Mouse (Mus musculus) liver, embryonic 13.5 days (tissue): ENCODE data around the gene Mkrn3. TPM values are rescaled to one million over a fixed set of nuclear protein-coding genes. Genes with fewer than 3 reads are reported as not detected.
A peak's percentile ranks its signal among the peaks of the same experiment; 100 is the strongest.

Experiments used
- ATAC-seq: fragments of 200-750 bp; cut with Nextera tagmentation; 2 replicates; pipeline ENCODE4 v1.8.0; 2017; ENCODE audit warnings: low read depth, mild to moderate bottlenecking, moderate number of reproducible peaks, moderate library complexity
- DNase-seq: peaks from one replicate; pipeline ENCODE4 v3.0.0; 2022
- H3K27ac ChIP-seq: fragments of 300-500 bp; sonication (generic); 2 replicates; pipeline ENCODE4 v1.5.1; 2015; ENCODE audit warnings: moderate library complexity, mild to moderate bottlenecking, inconsistent platforms
- H3K27me3 ChIP-seq: fragments of 300-500 bp; sonication (generic); 2 replicates; pipeline ENCODE4 v1.6.1; 2015; ENCODE audit warnings: mild to moderate bottlenecking, inconsistent platforms
- H3K36me3 ChIP-seq: fragments of 300-500 bp; sonication (generic); 2 replicates; pipeline ENCODE4 v1.6.1; 2015; ENCODE audit warnings: mild to moderate bottlenecking, inconsistent platforms
- H3K4me1 ChIP-seq: fragments of 300-500 bp; sonication (generic); replicated peaks from 2 replicates; pipeline ENCODE4 v1.6.1; 2015; ENCODE audit warnings: inconsistent platforms
- H3K4me2 ChIP-seq: fragments of 300-500 bp; sonication (generic); 2 replicates; pipeline ENCODE4 v1.6.1; 2015; ENCODE audit warnings: inconsistent platforms, mild to moderate bottlenecking, moderate library complexity
- H3K4me3 ChIP-seq: fragments of 300-500 bp; sonication (generic); replicated peaks from 2 replicates; pipeline ENCODE4 v1.5.1; 2015; ENCODE audit warnings: mild to moderate bottlenecking, inconsistent platforms
- H3K9ac ChIP-seq: fragments of 300-500 bp; sonication (generic); 2 replicates; pipeline ENCODE4 v1.6.1; 2015; ENCODE audit warnings: mild to moderate bottlenecking, inconsistent platforms
- H3K9me3 ChIP-seq: fragments of 300-500 bp; sonication (generic); replicated peaks from 2 replicates; pipeline ENCODE4 v1.6.1; 2016; ENCODE audit warnings: inconsistent platforms
- WGBS: fragments of 180-500 bp; shearing (Covaris S2); methylation state at CpG from one replicate; pipeline ENCODE4 v1.1.7; 2015; ENCODE audit not compliant: insufficient replicate concordance; 5-methylcytosine and 5-hydroxymethylcytosine counted together
- polyA plus RNA-seq: library from polyadenylated mRNA; unstranded; fragments of >200 nt; fragmentation: Nextera tagmentation; extraction: Ambion mirVana; gene quantifications from 2 replicates; pipeline ENCODE4 v1.2.1, GENCODE M21; 2015

Gene Mkrn3
- polyA plus RNA-seq, result 0.24 and 0.52 TPM in 2 replicates

- Histone ChIP-seq H3K4me2 (peak within 1 kb of the TSS; percentile 67), H3K4me1 (no peaks in the 10 kb centered on the region), H3K36me3 (no peaks in the 10 kb centered on the region), H3K4me3 (peak within 1 kb of the TSS; percentile 63), H3K9ac (peak within 1 kb of the TSS; percentile 56), H3K27ac (no peak within 1 kb of the TSS), H3K9me3 (no peaks in the 10 kb centered on the region), H3K27me3 (no peaks in the 10 kb centered on the region)
- WGBS, result 18% methylated on average over 49 of the region's 49 CpGs
- DNase-seq (peak; percentile 26), ATAC-seq (peak; percentile 45; the same call in 1 of the 2 replicates)
Measured at GRCm38 (mm10) chr7:62419493-62420360, at the start of gene Mkrn3. Gene Mkrn3 (minus strand): TSS chr7:62420139.

- WGBS, result 10% methylated on average over 74 of the region's 82 CpGs
- Histone ChIP-seq H3K4me3 (peak within 1 kb of the TSS; percentile 56), H3K4me2 (peak within 1 kb of the TSS; percentile 68), H3K27me3 (peaks cover 15% of the 10 kb centered on the region), H3K27ac (peak within 1 kb of the TSS; percentile 39; the same call in 1 of the 2 replicates), H3K4me1 (no peaks in the 10 kb centered on the region), H3K9me3 (0 out of 2 replicates have a peak, but pooled peaks cover 3% of the 10 kb centered on the region), H3K9ac (peak within 1 kb of the TSS; percentile 57), H3K36me3 (no peaks in the 10 kb centered on the region)
- ATAC-seq, result peak; percentile 78
- no peak for DNase-seq
Measured at GRCm38 (mm10) chr7:62463878-62464755, 44.2 kb upstream of the Mkrn3 start, which contains the start of gene Peg12. Gene Peg12 (minus strand): TSS chr7:62464510.

DNA sequence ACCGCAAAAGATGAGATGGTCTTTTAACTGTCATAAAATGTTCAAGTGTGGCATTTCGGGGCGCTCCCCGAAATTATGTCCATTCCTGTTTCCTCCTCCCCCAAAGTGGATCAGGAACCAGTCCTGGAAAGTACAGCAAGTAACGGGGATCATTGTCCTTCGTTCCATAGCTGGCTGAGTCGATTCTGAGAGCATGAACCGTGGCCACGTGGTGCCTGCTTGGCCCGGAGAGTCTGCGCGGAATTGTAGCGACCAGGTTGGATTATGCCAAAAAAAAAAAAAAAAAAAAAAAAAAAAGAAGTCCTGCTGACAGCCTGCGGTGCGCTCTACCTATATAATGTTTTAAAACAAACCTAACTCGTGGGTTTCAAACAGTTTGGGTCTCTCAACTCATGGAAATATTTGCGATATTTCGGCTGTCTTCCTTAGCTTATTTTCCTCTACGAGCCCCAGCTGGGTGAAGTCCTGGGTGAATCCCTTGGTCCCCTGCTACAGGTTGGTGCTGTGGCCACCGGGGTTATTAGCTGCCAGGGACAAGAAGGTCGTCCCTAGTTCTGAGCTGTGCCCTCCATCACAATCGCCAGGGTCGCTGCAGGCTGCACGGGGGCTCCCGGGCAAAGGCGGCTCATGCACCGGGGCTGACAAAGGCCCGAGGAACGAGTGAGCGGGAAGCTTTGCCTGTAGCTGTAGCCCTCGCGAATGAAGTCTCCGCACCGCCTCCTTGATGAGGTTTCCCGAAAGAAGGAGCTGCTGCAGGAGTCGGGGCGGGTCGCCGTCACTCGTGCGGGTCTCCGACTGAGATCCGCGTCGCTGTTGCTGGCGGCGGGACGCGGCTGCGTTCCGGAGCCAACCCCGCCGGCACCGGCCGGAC, 43.3 kb upstream of the Mkrn3 start:
- Histone ChIP-seq H3K4me2 (peak overlapping the region; percentile 68), H3K36me3 (no peaks in the 10 kb centered on the region), H3K27ac (no peak overlapping the region), H3K9ac (peak overlapping the region; percentile 57), H3K9me3 (0 out of 2 replicates have a peak, but pooled peaks cover 3% of the 10 kb centered on the region), H3K4me1 (no peaks in the 10 kb centered on the region), H3K4me3 (peak overlapping the region; percentile 56), H3K27me3 (peaks cover 15% of the 10 kb centered on the region)
- WGBS, result 21% methylated on average over 55 of the region's 55 CpGs
- DNase-seq, result no peak
- peak; percentile 41; the same call in 1 of the 2 replicates for ATAC-seq

GRCm38 (mm10) chr7:62462229-62463006, 42.5 kb upstream of the Mkrn3 start:
- Histone ChIP-seq H3K4me2 (peak overlapping the region; percentile 68), H3K9me3 (0 out of 2 replicates have a peak, but pooled peaks cover 3% of the 10 kb centered on the region), H3K9ac (no peak overlapping the region; the same call in 1 of the 2 replicates), H3K27me3 (peaks cover 15% of the 10 kb centered on the region), H3K4me1 (no peaks in the 10 kb centered on the region), H3K4me3 (0 out of 2 replicates have a peak overlapping the region, but pooled peaks have one; percentile 12), H3K36me3 (no peaks in the 10 kb centered on the region), H3K27ac (no peak overlapping the region)
- DNase-seq, result no peak
- 23% methylated on average over 13 of the region's 13 CpGs for WGBS
- ATAC-seq, result no peak

DNA sequence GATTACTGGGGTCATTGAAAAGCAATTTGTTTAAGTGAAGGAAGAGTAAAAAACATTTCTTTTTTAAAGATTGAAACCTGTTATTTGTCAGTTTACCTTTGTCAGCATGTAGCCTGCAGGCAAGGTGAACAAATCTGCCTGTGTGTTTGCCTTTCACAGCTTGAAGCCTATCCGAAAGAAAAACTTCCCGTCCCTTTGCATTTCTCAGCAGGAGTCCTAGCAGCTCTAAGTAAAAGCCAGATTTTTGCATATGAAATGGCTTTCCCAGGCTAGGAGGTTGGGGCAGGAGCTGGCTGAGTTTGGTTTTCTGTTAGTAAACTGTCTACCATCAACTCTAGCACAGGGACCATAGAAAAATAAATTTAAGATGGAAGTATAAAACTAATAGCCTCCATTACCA, 32.4 kb upstream of the Mkrn3 start:
- WGBS, result 15% methylated on average over 2 of the region's 2 CpGs
- no peak for DNase-seq
- Histone ChIP-seq H3K4me1 (no peaks in the 10 kb centered on the region), H3K4me2 (no peak overlapping the region), H3K27ac (no peak overlapping the region), H3K27me3 (no peaks in the 10 kb centered on the region), H3K4me3 (no peak overlapping the region), H3K9me3 (no peaks in the 10 kb centered on the region), H3K9ac (no peak overlapping the region), H3K36me3 (no peaks in the 10 kb centered on the region)
- ATAC-seq, result no peak

- Histone ChIP-seq H3K4me3 (no peak overlapping the region), H3K4me2 (no peak overlapping the region), H3K36me3 (no peaks in the 10 kb centered on the region), H3K9ac (no peak overlapping the region), H3K9me3 (no peaks in the 10 kb centered on the region), H3K27ac (no peak overlapping the region), H3K27me3 (no peaks in the 10 kb centered on the region), H3K4me1 (no peaks in the 10 kb centered on the region)
- DNase-seq (no peak), ATAC-seq (no peak)
Measured at GRCm38 (mm10) chr7:62445431-62446165, 25.7 kb upstream of the Mkrn3 start.

- H3K9ac ChIP-seq, result no peak overlapping the region
- H3K4me3 ChIP-seq, result no peak overlapping the region
- H3K27me3 ChIP-seq, result no peaks in the 10 kb centered on the region
- no peaks in the 10 kb centered on the region for H3K4me1 ChIP-seq
- H3K36me3 ChIP-seq, result no peaks in the 10 kb centered on the region
- ATAC-seq (no peak), DNase-seq (no peak)
- H3K4me2 ChIP-seq, result no peak overlapping the region
- WGBS, result 35% methylated on average over 2 of the region's 2 CpGs
- no peak overlapping the region for H3K27ac ChIP-seq
- H3K9me3 ChIP-seq, result no peaks in the 10 kb centered on the region
Measured at GRCm38 (mm10) chr7:62436394-62436793, 16.5 kb upstream of the Mkrn3 start.

DNA sequence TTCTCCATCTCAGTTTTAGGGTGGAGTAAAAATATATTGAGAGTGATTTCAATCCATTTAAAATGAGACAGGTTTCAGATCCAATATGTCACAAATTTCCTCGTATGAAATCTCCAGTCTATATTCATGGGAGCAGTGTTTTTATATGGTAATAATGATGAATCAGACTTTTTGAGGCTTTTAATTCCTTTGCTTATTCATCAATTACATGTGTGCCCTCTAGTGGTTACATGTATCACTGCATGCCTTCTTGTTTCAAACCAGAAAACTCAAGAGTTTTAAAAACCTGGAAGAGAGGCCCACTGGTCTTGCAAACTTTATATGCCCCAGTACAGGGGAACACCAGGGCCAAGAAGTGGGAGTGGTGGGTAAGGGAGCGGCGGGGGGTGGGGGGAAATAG, 13.3 kb upstream of the Mkrn3 start:
- DNase-seq, result no peak
- no peak overlapping the region for H3K4me3 ChIP-seq
- WGBS, result 15% methylated on average over 3 of the region's 3 CpGs

DNA sequence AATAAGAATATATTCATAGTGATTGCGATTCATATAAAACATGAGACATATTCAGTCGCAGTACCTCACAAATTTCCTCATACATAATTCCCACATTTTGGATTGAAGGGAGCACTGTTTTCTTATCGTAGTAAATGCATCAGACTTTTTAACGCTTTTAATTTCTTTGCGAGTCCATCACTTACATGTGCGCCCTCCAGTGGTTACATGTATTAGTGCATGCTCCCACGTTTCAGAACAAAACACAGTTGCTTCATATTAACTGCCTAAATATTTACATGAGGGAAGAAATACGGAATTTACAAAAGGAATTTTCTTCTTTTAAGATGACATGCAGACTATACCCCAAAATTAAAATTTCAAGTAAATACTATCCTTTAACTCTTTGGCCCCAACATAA, 8.4 kb upstream of the Mkrn3 start:
- Histone ChIP-seq H3K27me3 (no peaks in the 10 kb centered on the region), H3K9me3 (no peaks in the 10 kb centered on the region), H3K9ac (no peak overlapping the region), H3K27ac (no peak overlapping the region), H3K36me3 (no peaks in the 10 kb centered on the region), H3K4me2 (no peak overlapping the region), H3K4me1 (no peaks in the 10 kb centered on the region), H3K4me3 (no peak overlapping the region)
- WGBS, result 19% methylated on average over 8 of the region's 8 CpGs
- no peak for ATAC-seq
- no peak for DNase-seq

More for the DNA sequence above, 13.3 kb upstream of the Mkrn3 start:
- no peak for ATAC-seq
- Histone ChIP-seq H3K9me3 (no peaks in the 10 kb centered on the region), H3K27ac (no peak overlapping the region), H3K27me3 (no peaks in the 10 kb centered on the region), H3K4me2 (no peak overlapping the region), H3K36me3 (no peaks in the 10 kb centered on the region), H3K9ac (no peak overlapping the region), H3K4me1 (no peaks in the 10 kb centered on the region)
